Mouse (Mus musculus) limb, embryonic 11.5 days (tissue): ENCODE data around the gene Palm2. TPM values are rescaled to one million over a fixed set of nuclear protein-coding genes. Genes with fewer than 3 reads are reported as not detected.
A peak's percentile ranks its signal among the peaks of the same experiment; 100 is the strongest.

Experiments
- ATAC-seq: fragments of 200-750 bp; cut with Nextera tagmentation; 2 replicates; pipeline ENCODE4 v1.8.0; 2017; ENCODE audit warnings: low read depth; ENCODE audit not compliant: insufficient number of reproducible peaks, low FRiP score, low TSS enrichment
- DNase-seq: peaks from one replicate; pipeline ENCODE4 v3.0.0-alpha.2; 2015; ENCODE audit warnings: low spot score
- H3K27ac ChIP-seq: fragments of 300-500 bp; sonication (generic); replicated peaks from 2 replicates; pipeline ENCODE4 v1.5.1; 2014; ENCODE audit warnings: low read depth, mild to moderate bottlenecking, low read length
- H3K27me3 ChIP-seq: fragments of 300-500 bp; sonication (generic); 2 replicates; pipeline ENCODE4 v1.6.1; 2014; ENCODE audit warnings: mild to moderate bottlenecking, low read length, mixed read lengths; ENCODE audit not compliant: control insufficient read depth, insufficient read depth
- H3K36me3 ChIP-seq: fragments of 300-500 bp; sonication (generic); 2 replicates; pipeline ENCODE4 v1.6.1; 2014; ENCODE audit warnings: mild to moderate bottlenecking, low read length, moderate library complexity, mixed read lengths; ENCODE audit not compliant: control insufficient read depth, insufficient read depth
- H3K4me1 ChIP-seq: fragments of 300-500 bp; sonication (generic); 2 replicates; pipeline ENCODE4 v1.6.1; 2014; ENCODE audit warnings: low read length, mixed read lengths; ENCODE audit not compliant: control insufficient read depth, insufficient read depth
- H3K4me2 ChIP-seq: fragments of 300-500 bp; sonication (generic); 2 replicates; pipeline ENCODE4 v1.6.1; 2014; ENCODE audit warnings: low read depth, mild to moderate bottlenecking, moderate library complexity; ENCODE audit not compliant: severe bottlenecking
- H3K4me3 ChIP-seq: fragments of 300-500 bp; sonication (generic); 2 replicates; pipeline ENCODE4 v1.5.1; 2014; ENCODE audit warnings: low read depth, low read length
- H3K9ac ChIP-seq: fragments of 300-500 bp; sonication (generic); 2 replicates; pipeline ENCODE4 v1.6.1; 2014; ENCODE audit warnings: mild to moderate bottlenecking, low read length
- H3K9me3 ChIP-seq: fragments of 300-500 bp; sonication (generic); 2 replicates; pipeline ENCODE4 v1.6.1; 2016; ENCODE audit warnings: low read length; ENCODE audit not compliant: control insufficient read depth
- WGBS: fragments of 180-500 bp; shearing (Covaris S2); extraction: QIAGEN DNeasy Blood & Tissue Kit; methylation state at CpG from one replicate; pipeline ENCODE4 v1.1.7; 2014; 5-methylcytosine and 5-hydroxymethylcytosine counted together
- polyA plus RNA-seq: library from polyadenylated mRNA; unstranded; fragments of >200 nt; fragmentation: Nextera tagmentation; extraction: Ambion mirVana; gene quantifications from 2 replicates; pipeline ENCODE4 v1.2.1, GENCODE M21; 2014

The Palm2 gene
- polyA plus RNA-seq, 1 experiment from 2014 or later, result 4.1 TPM

GRCm38 (mm10) chr4:57655966-57656365 is 221.9 kb downstream of the Palm2 start:
- 85% methylated on average over 1 of the region's 1 CpGs for WGBS
- Histone ChIP-seq H3K9me3 (no peaks in the 10 kb centered on the region), H3K27me3 (no peaks in the 10 kb centered on the region), H3K4me3 (no peak overlapping the region), H3K9ac (no peak overlapping the region), H3K4me2 (no peak overlapping the region), H3K4me1 (0 out of 2 replicates have a peak, but pooled peaks cover 3% of the 10 kb centered on the region), H3K36me3 (no peaks in the 10 kb centered on the region; the same call in 1 of the 2 replicates), H3K27ac (no peak overlapping the region)
- no peak for DNase-seq
- no peak for ATAC-seq

- no peaks in the 10 kb centered on the region for H3K27me3 ChIP-seq
- H3K27ac ChIP-seq, result no peak overlapping the region
- no peak overlapping the region for H3K9ac ChIP-seq
- ATAC-seq, result no peak
- no peaks in the 10 kb centered on the region; the same call in 1 of the 2 replicates for H3K36me3 ChIP-seq
- no peak overlapping the region for H3K4me3 ChIP-seq
- H3K9me3 ChIP-seq, result no peaks in the 10 kb centered on the region
- WGBS, result 93% methylated on average over 12 of the region's 12 CpGs
- H3K4me1 ChIP-seq, result 0 out of 2 replicates have a peak, but pooled peaks cover 3% of the 10 kb centered on the region
- no peak for DNase-seq
- no peak overlapping the region for H3K4me2 ChIP-seq
These were observed 222.3 kb downstream of the Palm2 start for GRCm38 (mm10) chr4:57656388-57656787.

- no peak overlapping the region for H3K4me3 ChIP-seq
- H3K27me3 ChIP-seq, result no peaks in the 10 kb centered on the region
- H3K9ac ChIP-seq, result no peak overlapping the region
- H3K36me3 ChIP-seq, result no peaks in the 10 kb centered on the region; the same call in 1 of the 2 replicates
- ATAC-seq (no peak), DNase-seq (no peak)
- 0 out of 2 replicates have a peak, but pooled peaks cover 3% of the 10 kb centered on the region for H3K4me1 ChIP-seq
- H3K9me3 ChIP-seq, result no peaks in the 10 kb centered on the region
- WGBS, result 82% methylated on average over 3 of the region's 3 CpGs
- H3K4me2 ChIP-seq, result no peak overlapping the region
- H3K27ac ChIP-seq, result no peak overlapping the region
These were observed 222.8 kb downstream of the Palm2 start for GRCm38 (mm10) chr4:57656861-57657260.

GRCm38 (mm10) chr4:57660470-57660869 is 226.4 kb downstream of the Palm2 start:
- DNase-seq (no peak), ATAC-seq (no peak)
- Histone ChIP-seq H3K9me3 (no peaks in the 10 kb centered on the region), H3K9ac (no peak overlapping the region), H3K27ac (no peak overlapping the region), H3K4me3 (no peak overlapping the region), H3K4me2 (no peak overlapping the region), H3K4me1 (0 out of 2 replicates have a peak, but pooled peaks cover 3% of the 10 kb centered on the region), H3K36me3 (no peaks in the 10 kb centered on the region; the same call in 1 of the 2 replicates), H3K27me3 (no peaks in the 10 kb centered on the region)
- 35% methylated on average over 4 of the region's 4 CpGs for WGBS

- Histone ChIP-seq H3K4me1 (0 out of 2 replicates have a peak, but pooled peaks cover 3% of the 10 kb centered on the region), H3K9me3 (no peaks in the 10 kb centered on the region), H3K4me3 (no peak overlapping the region), H3K27ac (no peak overlapping the region), H3K36me3 (no peaks in the 10 kb centered on the region), H3K9ac (no peak overlapping the region), H3K4me2 (no peak overlapping the region), H3K27me3 (no peaks in the 10 kb centered on the region)
- 72% methylated on average over 3 of the region's 3 CpGs for WGBS
- no peak for DNase-seq
- ATAC-seq, result no peak
These were observed 232.1 kb downstream of the Palm2 start for GRCm38 (mm10) chr4:57666101-57666500.

- Histone ChIP-seq H3K9ac (no peak overlapping the region), H3K9me3 (no peaks in the 10 kb centered on the region), H3K4me1 (peaks cover 27% of the 10 kb centered on the region), H3K36me3 (no peaks in the 10 kb centered on the region), H3K27ac (no peak overlapping the region), H3K27me3 (no peaks in the 10 kb centered on the region), H3K4me2 (no peak overlapping the region), H3K4me3 (no peak overlapping the region)
- 0 out of 2 replicates have a peak, but pooled peaks have one; percentile 45 for ATAC-seq
- WGBS, result 36% methylated on average over 7 of the region's 7 CpGs
- peak; percentile 57 for DNase-seq
These were observed 236.9 kb downstream of the Palm2 start for GRCm38 (mm10) chr4:57670813-57671469.

- H3K9ac ChIP-seq, result no peak overlapping the region
- WGBS, result 84% methylated on average over 4 of the region's 4 CpGs
- no peaks in the 10 kb centered on the region for H3K9me3 ChIP-seq
- ATAC-seq (no peak), DNase-seq (no peak)
- no peak overlapping the region for H3K4me2 ChIP-seq
- H3K27me3 ChIP-seq, result no peaks in the 10 kb centered on the region
- H3K4me1 ChIP-seq, result peaks cover 27% of the 10 kb centered on the region
- no peak overlapping the region for H3K4me3 ChIP-seq
- H3K36me3 ChIP-seq, result no peaks in the 10 kb centered on the region
- no peak overlapping the region for H3K27ac ChIP-seq
These were observed 238.5 kb downstream of the Palm2 start for GRCm38 (mm10) chr4:57672541-57672940.

GRCm38 (mm10) chr4:57672996-57673906 is 239.2 kb downstream of the Palm2 start:
- H3K27me3 ChIP-seq, result no peaks in the 10 kb centered on the region
- DNase-seq (peak; percentile 94), ATAC-seq (no peak)
- no peaks in the 10 kb centered on the region for H3K36me3 ChIP-seq
- no peak overlapping the region for H3K27ac ChIP-seq
- 13% methylated on average over 12 of the region's 12 CpGs for WGBS
- H3K9ac ChIP-seq, result no peak overlapping the region
- no peaks in the 10 kb centered on the region for H3K9me3 ChIP-seq
- peaks cover 27% of the 10 kb centered on the region for H3K4me1 ChIP-seq
- peak overlapping the region; percentile 31; the same call in 1 of the 2 replicates for H3K4me2 ChIP-seq
- H3K4me3 ChIP-seq, result no peak overlapping the region
